Mouse (Mus musculus) hindbrain, embryonic 13.5 days (tissue): ENCODE data around the gene Rgl3. TPM values are rescaled to one million over a fixed set of nuclear protein-coding genes. Genes with fewer than 3 reads are reported as not detected.

Experiments
- ATAC-seq: fragments of 200-750 bp; cut with Nextera tagmentation; 2 replicates; pipeline ENCODE4 v1.8.0; 2017; ENCODE audit warnings: moderate TSS enrichment; ENCODE audit not compliant: low FRiP score
- H3K27ac ChIP-seq: fragments of 300-500 bp; sonication (generic); 2 replicates; pipeline ENCODE4 v1.5.1; 2015; ENCODE audit warnings: inconsistent platforms, mild to moderate bottlenecking, moderate library complexity
- H3K27me3 ChIP-seq: fragments of 300-500 bp; sonication (generic); 2 replicates; pipeline ENCODE4 v1.6.1; 2015; ENCODE audit warnings: mild to moderate bottlenecking, inconsistent platforms
- H3K36me3 ChIP-seq: fragments of 300-500 bp; sonication (generic); 2 replicates; pipeline ENCODE4 v1.6.1; 2015; ENCODE audit warnings: mild to moderate bottlenecking, inconsistent platforms
- H3K4me1 ChIP-seq: fragments of 300-500 bp; sonication (generic); replicated peaks from 2 replicates; pipeline ENCODE4 v1.6.1; 2015; ENCODE audit warnings: inconsistent platforms
- H3K4me2 ChIP-seq: fragments of 300-500 bp; sonication (generic); 2 replicates; pipeline ENCODE4 v1.6.1; 2015; ENCODE audit warnings: inconsistent platforms, mild to moderate bottlenecking, moderate library complexity
- H3K4me3 ChIP-seq: fragments of 300-500 bp; sonication (generic); 2 replicates; pipeline ENCODE4 v1.5.1; 2015; ENCODE audit warnings: mild to moderate bottlenecking, inconsistent platforms
- H3K9ac ChIP-seq: fragments of 300-500 bp; sonication (generic); 2 replicates; pipeline ENCODE4 v1.6.1; 2015; ENCODE audit warnings: mild to moderate bottlenecking, inconsistent platforms
- H3K9me3 ChIP-seq: fragments of 300-500 bp; sonication (generic); 2 replicates; pipeline ENCODE4 v1.6.1; 2016; ENCODE audit warnings: inconsistent platforms
- whole genome bisulfite sequencing: fragments of 180-500 bp; shearing (Covaris S2); methylation state at CpG from one replicate; pipeline ENCODE4 v1.1.7; 2015; 5-methylcytosine and 5-hydroxymethylcytosine counted together
- polyA plus RNA-seq: library from polyadenylated mRNA; unstranded; fragments of >200 nt; fragmentation: Nextera tagmentation; extraction: Ambion mirVana; gene quantifications from 2 replicates; pipeline ENCODE4 v1.2.1, GENCODE M21; 2015

Gene Rgl3
- 1.1 TPM in 2 replicates for polyA plus RNA-seq

- no peaks in the 10 kb centered on the region for H3K9me3 ChIP-seq
- peak within 1 kb of the TSS; percentile 36 for H3K4me3 ChIP-seq
- under 1% methylated on average over 41 of the region's 42 CpGs for WGBS
- H3K4me1 ChIP-seq, result peaks cover 26% of the 10 kb centered on the region
- H3K27me3 ChIP-seq, result peaks cover 91% of the 10 kb centered on the region
- H3K4me2 ChIP-seq, result peak within 1 kb of the TSS; percentile 57
- no peak for ATAC-seq
- H3K9ac ChIP-seq, result peak within 1 kb of the TSS; percentile 64
- H3K36me3 ChIP-seq, result no peaks in the 10 kb centered on the region
- H3K27ac ChIP-seq, result no peak within 1 kb of the TSS
Measured at GRCm38 (mm10) chr9:21989230-21990110, at the start of gene Rgl3. Gene Rgl3 (minus strand): TSS chr9:21989446.

- Histone ChIP-seq H3K27me3 (no peaks in the 10 kb centered on the region), H3K4me2 (no peak overlapping the region), H3K9me3 (no peaks in the 10 kb centered on the region), H3K4me1 (peaks cover 38% of the 10 kb centered on the region), H3K27ac (no peak overlapping the region), H3K36me3 (peaks cover 43% of the 10 kb centered on the region), H3K9ac (no peak overlapping the region), H3K4me3 (no peak overlapping the region)
- ATAC-seq, result no peak
- 84% methylated on average over 10 of the region's 10 CpGs for WGBS
Measured at GRCm38 (mm10) chr9:22037826-22038225, 48.6 kb upstream of the Rgl3 start.

GRCm38 (mm10) chr9:22035300-22036044 lies 46.2 kb upstream of the Rgl3 start:
- Histone ChIP-seq H3K9me3 (no peaks in the 10 kb centered on the region), H3K9ac (no peak overlapping the region), H3K27ac (peak overlapping the region; percentile 77), H3K4me2 (no peak overlapping the region), H3K4me3 (no peak overlapping the region), H3K36me3 (peaks cover 66% of the 10 kb centered on the region), H3K27me3 (no peaks in the 10 kb centered on the region), H3K4me1 (peaks cover 38% of the 10 kb centered on the region)
- WGBS, result 19% methylated on average over 6 of the region's 6 CpGs
- peak; percentile 50 for ATAC-seq

- Histone ChIP-seq H3K4me2 (no peak overlapping the region), H3K27me3 (no peaks in the 10 kb centered on the region), H3K27ac (no peak overlapping the region), H3K4me1 (peaks cover 25% of the 10 kb centered on the region), H3K9ac (no peak overlapping the region), H3K9me3 (no peaks in the 10 kb centered on the region), H3K36me3 (peaks cover 92% of the 10 kb centered on the region), H3K4me3 (no peak overlapping the region)
- WGBS, result 96% methylated on average over 9 of the region's 9 CpGs
- ATAC-seq, result no peak
Measured at GRCm38 (mm10) chr9:22030386-22030785, 41.1 kb upstream of the Rgl3 start.

- Histone ChIP-seq H3K27me3 (no peaks in the 10 kb centered on the region), H3K4me1 (peaks cover 19% of the 10 kb centered on the region), H3K4me3 (no peak overlapping the region), H3K9ac (no peak overlapping the region), H3K27ac (peak overlapping the region; percentile 52; the same call in 1 of the 2 replicates), H3K36me3 (peaks cover 92% of the 10 kb centered on the region), H3K4me2 (no peak overlapping the region), H3K9me3 (no peaks in the 10 kb centered on the region)
- 18% methylated on average over 7 of the region's 7 CpGs for WGBS
- ATAC-seq, result peak; percentile 40; the same call in 1 of the 2 replicates
Measured at GRCm38 (mm10) chr9:22028467-22028866, 39.2 kb upstream of the Rgl3 start.

- 43% methylated on average over 8 of the region's 8 CpGs for WGBS
- Histone ChIP-seq H3K9ac (no peak overlapping the region), H3K36me3 (peaks cover 73% of the 10 kb centered on the region), H3K4me3 (no peak overlapping the region), H3K9me3 (no peaks in the 10 kb centered on the region), H3K27me3 (no peaks in the 10 kb centered on the region), H3K4me2 (no peak overlapping the region), H3K27ac (no peak overlapping the region), H3K4me1 (peaks cover 19% of the 10 kb centered on the region)
- no peak for ATAC-seq
Measured at GRCm38 (mm10) chr9:22024592-22024991, 35.3 kb upstream of the Rgl3 start.

- 75% methylated on average over 7 of the region's 7 CpGs for WGBS
- H3K4me3 ChIP-seq, result no peak overlapping the region
- H3K4me1 ChIP-seq, result 0 out of 2 replicates have a peak, but pooled peaks cover 5% of the 10 kb centered on the region
- ATAC-seq, result no peak
- no peaks in the 10 kb centered on the region for H3K27me3 ChIP-seq
- H3K36me3 ChIP-seq, result peaks cover 65% of the 10 kb centered on the region
- H3K9ac ChIP-seq, result no peak overlapping the region
- H3K9me3 ChIP-seq, result no peaks in the 10 kb centered on the region
- H3K27ac ChIP-seq, result no peak overlapping the region
- H3K4me2 ChIP-seq, result no peak overlapping the region
Measured at GRCm38 (mm10) chr9:22017208-22017825, 28.1 kb upstream of the Rgl3 start.

GRCm38 (mm10) chr9:22016245-22016644 lies 27.0 kb upstream of the Rgl3 start:
- H3K27me3 ChIP-seq, result no peaks in the 10 kb centered on the region

GRCm38 (mm10) chr9:22012731-22013130 lies 23.5 kb upstream of the Rgl3 start:
- Histone ChIP-seq H3K9ac (no peak overlapping the region), H3K27me3 (no peaks in the 10 kb centered on the region), H3K9me3 (no peaks in the 10 kb centered on the region), H3K4me2 (no peak overlapping the region), H3K4me3 (no peak overlapping the region), H3K27ac (peak overlapping the region; percentile 23; the same call in 1 of the 2 replicates), H3K36me3 (peaks cover 89% of the 10 kb centered on the region), H3K4me1 (peaks cover 21% of the 10 kb centered on the region; the same call in 1 of the 2 replicates)
- peak; percentile 27; the same call in 1 of the 2 replicates for ATAC-seq
- 92% methylated on average over 13 of the region's 13 CpGs for WGBS

More at GRCm38 (mm10) chr9:22016245-22016644, 27.0 kb upstream of the Rgl3 start:
- WGBS, result 68% methylated on average over 10 of the region's 10 CpGs
- Histone ChIP-seq H3K36me3 (peaks cover 73% of the 10 kb centered on the region), H3K9ac (no peak overlapping the region), H3K4me3 (no peak overlapping the region), H3K4me1 (0 out of 2 replicates have a peak, but pooled peaks cover 6% of the 10 kb centered on the region), H3K4me2 (no peak overlapping the region), H3K9me3 (no peaks in the 10 kb centered on the region), H3K27ac (no peak overlapping the region)
- ATAC-seq, result no peak

GRCm38 (mm10) chr9:22011055-22011454 lies 21.8 kb upstream of the Rgl3 start:
- 0 out of 2 replicates have a peak, but pooled peaks have one; percentile 3 for ATAC-seq
- Histone ChIP-seq H3K4me1 (peaks cover 25% of the 10 kb centered on the region), H3K27ac (peak overlapping the region; percentile 35; the same call in 1 of the 2 replicates), H3K27me3 (no peaks in the 10 kb centered on the region), H3K4me2 (no peak overlapping the region), H3K9ac (no peak overlapping the region), H3K9me3 (no peaks in the 10 kb centered on the region), H3K4me3 (no peak overlapping the region), H3K36me3 (peaks cover 92% of the 10 kb centered on the region)
- 83% methylated on average over 5 of the region's 5 CpGs for WGBS

GRCm38 (mm10) chr9:22004546-22004945 lies 15.3 kb upstream of the Rgl3 start:
- H3K27me3 ChIP-seq, result no peaks in the 10 kb centered on the region
- peaks cover 57% of the 10 kb centered on the region for H3K36me3 ChIP-seq
- H3K27ac ChIP-seq, result no peak overlapping the region
- peaks cover 48% of the 10 kb centered on the region for H3K4me1 ChIP-seq
- WGBS, result 93% methylated on average over 12 of the region's 12 CpGs
- H3K4me3 ChIP-seq, result peak overlapping the region; percentile 68
- peak overlapping the region; percentile 93 for H3K4me2 ChIP-seq
- peak overlapping the region; percentile 84 for H3K9ac ChIP-seq
- no peak for ATAC-seq
- no peaks in the 10 kb centered on the region for H3K9me3 ChIP-seq

- peak; percentile 23 for ATAC-seq
- Histone ChIP-seq H3K4me3 (peak overlapping the region; percentile 68), H3K9ac (peak overlapping the region; percentile 84), H3K27me3 (no peaks in the 10 kb centered on the region), H3K4me1 (peaks cover 46% of the 10 kb centered on the region), H3K4me2 (peak overlapping the region; percentile 93), H3K9me3 (no peaks in the 10 kb centered on the region), H3K36me3 (peaks cover 43% of the 10 kb centered on the region), H3K27ac (peak overlapping the region; percentile 89)
- WGBS, result 0% methylated on average over 18 of the region's 18 CpGs
Measured at GRCm38 (mm10) chr9:22003163-22003554, 13.9 kb upstream of the Rgl3 start.
